Mouse (Mus musculus) erythroblast, embryonic 14.5 days (primary cell): ENCODE results near the gene Ly6g6d.
"Not testable (repeated sequence)": the region's sequence is repeated elsewhere in the genome, so short reads cannot be mapped to it uniquely, and the experiment has no call there.

ENCODE experiments used
- GATA1 ChIP-seq: IDR thresholded peaks from 2 replicates; pipeline ENCODE4 v1.6.1; 2012; ENCODE audit warnings: low read length, inconsistent platforms, mixed read lengths
- TAL1 ChIP-seq: IDR thresholded peaks from 3 replicates; pipeline ENCODE4 v1.6.1; 2012; ENCODE audit warnings: low read length, inconsistent platforms, mixed read lengths

DNA sequence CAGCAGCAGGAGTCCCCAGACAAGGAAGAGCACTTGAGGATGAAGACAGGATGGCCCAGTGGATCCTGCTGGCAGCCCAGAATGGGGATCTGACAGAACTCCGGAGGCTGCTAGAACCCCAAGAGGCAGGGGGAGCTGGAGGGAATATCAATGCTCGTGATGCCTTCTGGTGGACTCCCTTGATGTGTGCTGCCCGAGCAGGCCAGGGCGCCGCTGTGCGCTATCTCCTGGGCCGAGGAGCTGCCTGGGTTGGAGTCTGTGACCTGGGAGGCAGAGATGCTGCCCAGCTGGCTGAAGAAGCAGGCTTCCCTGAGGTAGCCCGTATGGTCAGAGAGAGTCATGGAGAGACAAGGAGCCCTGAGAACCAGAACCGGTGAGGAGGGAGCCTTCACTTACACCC, 45.4 kb upstream of the Ly6g6d start:
- not testable (repeated sequence) for TF ChIP-seq GATA1, TAL1
